Mouse (Mus musculus) limb, embryonic 12.5 days (tissue): ENCODE data around the gene Trp53tg5. TPM values are rescaled to one million over a fixed set of nuclear protein-coding genes. Genes with fewer than 3 reads are reported as not detected.
A peak's percentile ranks its signal among the peaks of the same experiment; 100 is the strongest.

ENCODE experiments used
- ATAC-seq: fragments of 200-750 bp; cut with Nextera tagmentation; 2 replicates; pipeline ENCODE4 v1.8.0; 2017; ENCODE audit warnings: low read depth, moderate TSS enrichment; ENCODE audit not compliant: insufficient number of reproducible peaks, insufficient read depth, low FRiP score, low TSS enrichment
- H3K27ac ChIP-seq: fragments of 300-500 bp; sonication (generic); 2 replicates; pipeline ENCODE4 v1.5.1; 2016; ENCODE audit warnings: mild to moderate bottlenecking, moderate library complexity
- H3K27me3 ChIP-seq: fragments of 300-500 bp; sonication (generic); 2 replicates; pipeline ENCODE4 v1.6.1; 2016; ENCODE audit warnings: mild to moderate bottlenecking, moderate library complexity
- H3K36me3 ChIP-seq: fragments of 300-500 bp; sonication (generic); 2 replicates; pipeline ENCODE4 v1.6.1; 2016; ENCODE audit warnings: mild to moderate bottlenecking, moderate library complexity
- H3K4me1 ChIP-seq: fragments of 300-500 bp; sonication (generic); replicated peaks from 2 replicates; pipeline ENCODE4 v1.6.1; 2016
- H3K4me2 ChIP-seq: fragments of 300-500 bp; sonication (generic); 2 replicates; pipeline ENCODE4 v1.6.1; 2016; ENCODE audit warnings: mild to moderate bottlenecking, moderate library complexity
- H3K4me3 ChIP-seq: fragments of 300-500 bp; sonication (generic); replicated peaks from 2 replicates; pipeline ENCODE4 v1.5.1; 2016; ENCODE audit warnings: mild to moderate bottlenecking
- H3K9ac ChIP-seq: fragments of 300-500 bp; sonication (generic); replicated peaks from 2 replicates; pipeline ENCODE4 v1.6.1; 2016; ENCODE audit warnings: mild to moderate bottlenecking, moderate library complexity
- H3K9me3 ChIP-seq: fragments of 300-500 bp; sonication (generic); 2 replicates; pipeline ENCODE4 v1.6.1; 2016; ENCODE audit warnings: mild to moderate bottlenecking, moderate library complexity
- WGBS: fragments of 180-500 bp; shearing (Covaris S2); methylation state at CpG from one replicate; pipeline ENCODE4 v1.1.7; 2016; 5-methylcytosine and 5-hydroxymethylcytosine counted together
- polyA plus RNA-seq: library from polyadenylated mRNA; unstranded; fragments of >200 nt; fragmentation: Nextera tagmentation; extraction: Ambion mirVana; gene quantifications from 2 replicates; pipeline ENCODE4 v1.2.1, GENCODE M21; 2016

Trp53tg5 gene
- polyA plus RNA-seq, 1 experiment from 2014 or later = not detected

GRCm38 (mm10) chr2:164494126-164494525, 20.6 kb upstream of the Trp53tg5 start:
- Histone ChIP-seq H3K4me2 (no peak overlapping the region), H3K27ac (no peak overlapping the region), H3K9me3 (no peaks in the 10 kb centered on the region), H3K36me3 (no peaks in the 10 kb centered on the region), H3K4me3 (no peak overlapping the region), H3K27me3 (peaks cover 4% of the 10 kb centered on the region; the same call in 1 of the 2 replicates), H3K4me1 (peaks cover 9% of the 10 kb centered on the region), H3K9ac (no peak overlapping the region)
- no peak for ATAC-seq
- WGBS = 50% methylated on average over 2 of the region's 2 CpGs

GRCm38 (mm10) chr2:164487812-164488211, 14.3 kb upstream of the Trp53tg5 start:
- Histone ChIP-seq H3K27ac (no peak overlapping the region), H3K9me3 (no peaks in the 10 kb centered on the region), H3K9ac (no peak overlapping the region), H3K4me2 (no peak overlapping the region), H3K36me3 (no peaks in the 10 kb centered on the region), H3K4me1 (peaks cover 17% of the 10 kb centered on the region), H3K27me3 (peaks cover 56% of the 10 kb centered on the region), H3K4me3 (no peak overlapping the region)
- 68% methylated on average over 9 of the region's 9 CpGs for WGBS
- ATAC-seq = no peak

- peak overlapping the region; percentile 78 for H3K4me3 ChIP-seq
- H3K36me3 ChIP-seq = no peaks in the 10 kb centered on the region
- peaks cover 56% of the 10 kb centered on the region for H3K27me3 ChIP-seq
- ATAC-seq = no peak
- no peak overlapping the region for H3K27ac ChIP-seq
- H3K4me2 ChIP-seq = peak overlapping the region; percentile 100
- 8% methylated on average over 11 of the region's 11 CpGs for WGBS
- peak overlapping the region; percentile 70 for H3K9ac ChIP-seq
- no peaks in the 10 kb centered on the region for H3K9me3 ChIP-seq
- peaks cover 17% of the 10 kb centered on the region for H3K4me1 ChIP-seq
Measured at GRCm38 (mm10) chr2:164487115-164487527, 13.6 kb upstream of the Trp53tg5 start.

GRCm38 (mm10) chr2:164486258-164487114, 13.0 kb upstream of the Trp53tg5 start:
- H3K27me3 ChIP-seq = peaks cover 56% of the 10 kb centered on the region
- H3K9ac ChIP-seq = peak overlapping the region; percentile 70
- no peak for ATAC-seq
- peak overlapping the region; percentile 100 for H3K4me2 ChIP-seq
- H3K27ac ChIP-seq = no peak overlapping the region
- WGBS = under 1% methylated on average over 85 of the region's 90 CpGs
- H3K4me3 ChIP-seq = peak overlapping the region; percentile 78
- H3K9me3 ChIP-seq = no peaks in the 10 kb centered on the region
- no peaks in the 10 kb centered on the region for H3K36me3 ChIP-seq
- peaks cover 17% of the 10 kb centered on the region for H3K4me1 ChIP-seq

- H3K27ac ChIP-seq = no peak within 1 kb of the TSS
- ATAC-seq = 0 out of 2 replicates have a peak, but pooled peaks have one; percentile 74
- WGBS = 4% methylated on average over 26 of the region's 26 CpGs
Measured at GRCm38 (mm10) chr2:164485681-164486257, 12.2 kb upstream of the Trp53tg5 start, which contains the start of gene Dbndd2. TSS of gene Dbndd2 (plus strand) at chr2:164486106.

GRCm38 (mm10) chr2:164470254-164470653, 3.3 kb downstream of the Trp53tg5 start:
- WGBS = 33% methylated on average over 10 of the region's 10 CpGs
- ATAC-seq = no peak
- peaks cover 19% of the 10 kb centered on the region for H3K36me3 ChIP-seq

More at GRCm38 (mm10) chr2:164485681-164486257, 12.2 kb upstream of the Trp53tg5 start, which contains the start of gene Dbndd2:
- peak within 1 kb of the TSS; percentile 100 for H3K4me2 ChIP-seq
- peak within 1 kb of the TSS; percentile 78 for H3K4me3 ChIP-seq
- H3K9me3 ChIP-seq = no peaks in the 10 kb centered on the region
- H3K36me3 ChIP-seq = no peaks in the 10 kb centered on the region
- peaks cover 17% of the 10 kb centered on the region for H3K4me1 ChIP-seq
- peak within 1 kb of the TSS; percentile 70 for H3K9ac ChIP-seq
- H3K27me3 ChIP-seq = peaks cover 56% of the 10 kb centered on the region

GRCm38 (mm10) chr2:164466787-164467186, 6.7 kb downstream of the Trp53tg5 start:
- Histone ChIP-seq H3K9me3 (no peaks in the 10 kb centered on the region), H3K4me2 (no peak overlapping the region), H3K4me1 (peaks cover 4% of the 10 kb centered on the region), H3K36me3 (peaks cover 33% of the 10 kb centered on the region), H3K9ac (no peak overlapping the region), H3K4me3 (no peak overlapping the region), H3K27ac (no peak overlapping the region), H3K27me3 (no peaks in the 10 kb centered on the region)
- WGBS = 81% methylated on average over 5 of the region's 5 CpGs
- ATAC-seq = no peak

More at GRCm38 (mm10) chr2:164470254-164470653, 3.3 kb downstream of the Trp53tg5 start:
- Histone ChIP-seq H3K4me1 (no peaks in the 10 kb centered on the region), H3K4me3 (no peak overlapping the region), H3K9me3 (no peaks in the 10 kb centered on the region), H3K27ac (no peak overlapping the region), H3K9ac (no peak overlapping the region), H3K4me2 (no peak overlapping the region), H3K27me3 (no peaks in the 10 kb centered on the region)

- no peak overlapping the region for H3K4me2 ChIP-seq
- ATAC-seq = no peak
- H3K27me3 ChIP-seq = no peaks in the 10 kb centered on the region
- H3K4me1 ChIP-seq = peaks cover 7% of the 10 kb centered on the region
- H3K9ac ChIP-seq = no peak overlapping the region; the same call in 1 of the 2 replicates
- no peaks in the 10 kb centered on the region for H3K9me3 ChIP-seq
- H3K4me3 ChIP-seq = no peak overlapping the region
- H3K36me3 ChIP-seq = peaks cover 33% of the 10 kb centered on the region
- no peak overlapping the region for H3K27ac ChIP-seq
Measured at GRCm38 (mm10) chr2:164465161-164465560, 8.4 kb downstream of the Trp53tg5 start.

GRCm38 (mm10) chr2:164460745-164461551, 12.6 kb downstream of the Trp53tg5 start, which contains the start of gene Gm20458:
TSS of gene Gm20458 (plus strand) at chr2:164460967.
- H3K9me3 ChIP-seq = no peaks in the 10 kb centered on the region
- ATAC-seq = peak; percentile 96
- peak within 1 kb of the TSS; percentile 72 for H3K9ac ChIP-seq
- H3K4me3 ChIP-seq = peak within 1 kb of the TSS; percentile 88
- H3K4me1 ChIP-seq = peaks cover 17% of the 10 kb centered on the region
- H3K27ac ChIP-seq = peak within 1 kb of the TSS; percentile 78
- WGBS = under 1% methylated on average over 79 of the region's 79 CpGs
- H3K27me3 ChIP-seq = no peaks in the 10 kb centered on the region
- H3K4me2 ChIP-seq = peak within 1 kb of the TSS; percentile 76
- peaks cover 30% of the 10 kb centered on the region for H3K36me3 ChIP-seq

GRCm38 (mm10) chr2:164458535-164458934, 15.0 kb downstream of the Trp53tg5 start:
- no peak overlapping the region for H3K27ac ChIP-seq
- no peak overlapping the region for H3K4me2 ChIP-seq
- 88% methylated on average over 8 of the region's 8 CpGs for WGBS
- no peak for ATAC-seq
- H3K4me3 ChIP-seq = no peak overlapping the region
- H3K4me1 ChIP-seq = peaks cover 17% of the 10 kb centered on the region
- no peaks in the 10 kb centered on the region for H3K27me3 ChIP-seq
- H3K9me3 ChIP-seq = no peaks in the 10 kb centered on the region
- H3K36me3 ChIP-seq = peaks cover 5% of the 10 kb centered on the region; the same call in 1 of the 2 replicates
- H3K9ac ChIP-seq = no peak overlapping the region
